Mouse (Mus musculus) midbrain, postnatal 0 days (tissue): ENCODE data around the gene Dctn1. TPM values are rescaled to one million over a fixed set of nuclear protein-coding genes. Genes with fewer than 3 reads are reported as not detected.
A peak's percentile ranks its signal among the peaks of the same experiment; 100 is the strongest.

Experiments
- ATAC-seq: fragments of 200-750 bp; cut with Nextera tagmentation; 2 replicates; pipeline ENCODE4 v1.8.0; 2017; ENCODE audit warnings: moderate number of reproducible peaks, mild to moderate bottlenecking, moderate TSS enrichment, moderate library complexity; ENCODE audit not compliant: low FRiP score
- DNase-seq: peaks from one replicate; pipeline ENCODE4 v3.0.0-alpha.2; 2015; ENCODE audit warnings: low spot score
- H3K27ac ChIP-seq: fragments of 300-500 bp; sonication (generic); 2 replicates; pipeline ENCODE4 v1.5.1; 2014; ENCODE audit warnings: low read depth, mild to moderate bottlenecking, low read length, mixed read lengths
- H3K27me3 ChIP-seq: fragments of 300-500 bp; sonication (generic); 2 replicates; pipeline ENCODE4 v1.6.1; 2014; ENCODE audit warnings: low read length, control low read depth, mixed read lengths; ENCODE audit not compliant: insufficient read depth
- H3K36me3 ChIP-seq: fragments of 300-500 bp; sonication (generic); 2 replicates; pipeline ENCODE4 v1.6.1; 2014; ENCODE audit warnings: low read length, control low read depth, mixed read lengths; ENCODE audit not compliant: insufficient read depth
- H3K4me1 ChIP-seq: fragments of 300-500 bp; sonication (generic); 2 replicates; pipeline ENCODE4 v1.6.1; 2014; ENCODE audit warnings: mild to moderate bottlenecking, control low read depth, antibody characterized with exemption, low read length, mixed read lengths; ENCODE audit not compliant: insufficient read depth
- H3K4me2 ChIP-seq: fragments of 300-500 bp; sonication (generic); 2 replicates; pipeline ENCODE4 v1.6.1; 2014; ENCODE audit warnings: low read depth, mild to moderate bottlenecking, low read length, mixed read lengths; ENCODE audit not compliant: poor library complexity, severe bottlenecking
- H3K4me3 ChIP-seq: fragments of 300-500 bp; sonication (generic); 2 replicates; pipeline ENCODE4 v1.5.1; 2014; ENCODE audit warnings: low read depth, mild to moderate bottlenecking, low read length, moderate library complexity
- H3K9ac ChIP-seq: fragments of 300-500 bp; sonication (generic); replicated peaks from 2 replicates; pipeline ENCODE4 v1.6.1; 2014; ENCODE audit warnings: mild to moderate bottlenecking, low read length, moderate library complexity, mixed read lengths; ENCODE audit not compliant: poor library complexity, severe bottlenecking
- H3K9me3 ChIP-seq: fragments of 300-500 bp; sonication (generic); 2 replicates; pipeline ENCODE4 v1.6.1; 2016; ENCODE audit warnings: low read length, control low read depth
- CTCF ChIP-seq: IDR thresholded peaks from 2 replicates; pipeline ENCODE4 v1.5.1; 2016; ENCODE audit warnings: antibody characterized with exemption, mild to moderate bottlenecking
- WGBS: fragments of 180-500 bp; shearing (Covaris S2); extraction: QIAGEN DNeasy Blood & Tissue Kit; methylation state at CpG from one replicate; pipeline ENCODE4 v1.1.7; 2014; 5-methylcytosine and 5-hydroxymethylcytosine counted together
- polyA plus RNA-seq: library from polyadenylated mRNA; unstranded; fragments of >200 nt; fragmentation: Nextera tagmentation; extraction: Ambion mirVana; gene quantifications from 2 replicates; pipeline ENCODE4 v1.2.1, GENCODE M21; 2015
- total RNA-seq: library from RNA; depleted of rRNA; stranded (reverse); fragments of >200 nt; gene quantifications from 2 replicates; pipeline ENCODE4 v1.2.3, GENCODE M21; 2014

Gene Dctn1
- total and polyA plus RNA-seq, 2 experiments from 2014 or later, result 126 to 166 TPM

GRCm38 (mm10) chr6:83193571-83193970, 27.9 kb downstream of the Dctn1 start:
- WGBS, result 90% methylated on average over 7 of the region's 7 CpGs
- no peak for ATAC-seq
- no peaks in the 10 kb centered on the region for H3K9me3 ChIP-seq

DNA sequence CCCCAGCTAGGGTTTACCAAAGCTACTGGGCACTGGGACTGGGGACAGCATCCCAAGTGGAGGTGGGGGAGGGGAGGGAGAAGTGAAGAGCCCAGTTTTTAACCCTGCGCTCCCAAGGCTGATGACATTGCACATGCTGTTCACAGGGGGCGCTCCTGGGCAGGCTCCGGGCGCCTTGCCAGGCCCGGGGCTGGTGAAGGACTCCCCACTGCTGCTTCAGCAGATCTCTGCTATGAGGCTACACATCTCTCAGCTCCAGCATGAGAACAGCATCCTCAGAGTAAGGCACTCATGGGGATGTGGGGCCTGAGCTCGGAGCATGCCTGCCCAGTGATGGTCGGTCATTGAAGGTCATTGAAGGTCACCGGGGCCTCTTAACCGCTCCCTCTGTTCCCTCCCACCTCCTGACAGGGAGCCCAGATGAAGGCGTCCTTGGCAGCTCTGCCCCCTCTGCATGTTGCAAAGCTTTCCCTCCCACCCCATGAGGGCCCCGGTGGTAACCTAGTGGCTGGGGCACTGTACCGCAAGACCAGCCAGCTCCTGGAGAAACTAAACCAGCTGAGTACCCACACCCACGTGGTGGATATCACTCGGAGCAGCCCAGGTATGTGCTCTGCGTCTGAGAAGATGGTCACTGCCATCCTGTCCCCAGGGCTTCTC, 31.8 kb downstream of the Dctn1 start:
- Histone ChIP-seq H3K9me3 (no peaks in the 10 kb centered on the region), H3K4me1 (no peaks in the 10 kb centered on the region), H3K27ac (no peak overlapping the region), H3K4me3 (no peak overlapping the region), H3K27me3 (no peaks in the 10 kb centered on the region), H3K9ac (no peak overlapping the region), H3K4me2 (no peak overlapping the region), H3K36me3 (peaks cover 78% of the 10 kb centered on the region)
- ATAC-seq (0 out of 2 replicates have a peak, but pooled peaks have one; percentile 39), DNase-seq (peak; percentile 74)
- TF ChIP-seq CTCF, result peak; percentile 50
- 46% methylated on average over 15 of the region's 15 CpGs for WGBS

More at GRCm38 (mm10) chr6:83193571-83193970, 27.9 kb downstream of the Dctn1 start:
- DNase-seq, result no peak
- H3K27me3 ChIP-seq, result no peaks in the 10 kb centered on the region
- H3K4me3 ChIP-seq, result no peak overlapping the region
- H3K9ac ChIP-seq, result no peak overlapping the region
- TF ChIP-seq CTCF, result no peak
- H3K36me3 ChIP-seq, result peaks cover 93% of the 10 kb centered on the region
- no peak overlapping the region for H3K4me2 ChIP-seq
- H3K27ac ChIP-seq, result no peak overlapping the region
- H3K4me1 ChIP-seq, result no peaks in the 10 kb centered on the region

- H3K36me3 ChIP-seq, result peaks cover 21% of the 10 kb centered on the region
- no peak for DNase-seq
These were observed 37.6 kb downstream of the Dctn1 start for GRCm38 (mm10) chr6:83203320-83203719.

DNA sequence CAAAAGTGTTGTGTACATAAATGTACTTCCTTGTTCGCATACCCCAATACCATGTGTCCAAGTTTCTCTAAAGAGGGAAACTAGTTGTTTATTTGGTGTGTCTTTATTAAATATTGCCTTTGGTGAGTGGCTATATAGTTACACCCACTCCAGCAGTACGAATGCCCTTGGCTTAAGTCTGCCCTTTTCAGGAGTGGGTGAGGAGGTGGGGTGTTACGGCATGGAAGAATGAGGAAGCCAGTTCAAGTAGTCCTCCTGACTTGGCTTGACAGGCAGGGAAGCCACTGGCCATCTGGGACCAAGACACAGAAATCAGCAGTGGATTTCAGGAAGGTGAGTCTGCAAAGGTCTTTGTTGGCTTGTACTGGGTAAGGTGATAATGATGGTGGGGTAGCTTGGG, 40.1 kb downstream of the Dctn1 start:
- no peak overlapping the region for H3K27ac ChIP-seq
- H3K4me3 ChIP-seq, result no peak overlapping the region
- no peak overlapping the region for H3K9ac ChIP-seq
- peaks cover 2% of the 10 kb centered on the region; the same call in 1 of the 2 replicates for H3K36me3 ChIP-seq
- ATAC-seq (no peak), DNase-seq (no peak)
- TF ChIP-seq CTCF, result no peak
- H3K4me2 ChIP-seq, result no peak overlapping the region
- no peaks in the 10 kb centered on the region for H3K9me3 ChIP-seq
- no peaks in the 10 kb centered on the region for H3K4me1 ChIP-seq
- WGBS, result 93% methylated on average over 3 of the region's 3 CpGs
- H3K27me3 ChIP-seq, result no peaks in the 10 kb centered on the region

More at GRCm38 (mm10) chr6:83203320-83203719, 37.6 kb downstream of the Dctn1 start:
- Histone ChIP-seq H3K27ac (no peak overlapping the region), H3K27me3 (no peaks in the 10 kb centered on the region), H3K9ac (no peak overlapping the region), H3K4me1 (no peaks in the 10 kb centered on the region), H3K4me3 (no peak overlapping the region), H3K4me2 (no peak overlapping the region), H3K9me3 (no peaks in the 10 kb centered on the region)
- ATAC-seq, result no peak
- no peak for TF ChIP-seq CTCF
- WGBS, result 84% methylated on average over 4 of the region's 4 CpGs

GRCm38 (mm10) chr6:83206321-83206720, 40.6 kb downstream of the Dctn1 start:
- Histone ChIP-seq H3K4me1 (no peaks in the 10 kb centered on the region), H3K27me3 (no peaks in the 10 kb centered on the region), H3K4me2 (no peak overlapping the region), H3K9ac (no peak overlapping the region), H3K9me3 (no peaks in the 10 kb centered on the region), H3K27ac (no peak overlapping the region), H3K36me3 (peaks cover 2% of the 10 kb centered on the region; the same call in 1 of the 2 replicates), H3K4me3 (no peak overlapping the region)
- TF ChIP-seq CTCF, result no peak
- ATAC-seq, result no peak
- 77% methylated on average over 11 of the region's 11 CpGs for WGBS
- no peak for DNase-seq

GRCm38 (mm10) chr6:83207361-83208049, 41.8 kb downstream of the Dctn1 start:
- Histone ChIP-seq H3K27ac (no peak overlapping the region), H3K4me2 (no peak overlapping the region), H3K4me3 (no peak overlapping the region), H3K36me3 (no peaks in the 10 kb centered on the region; the same call in 1 of the 2 replicates), H3K27me3 (no peaks in the 10 kb centered on the region), H3K4me1 (no peaks in the 10 kb centered on the region), H3K9me3 (no peaks in the 10 kb centered on the region), H3K9ac (no peak overlapping the region)
- DNase-seq (no peak), ATAC-seq (no peak)
- 61% methylated on average over 9 of the region's 9 CpGs for WGBS
- no peak for TF ChIP-seq CTCF
